Mouse (Mus musculus) heart, postnatal 0 days (tissue): Measurements from ENCODE around the gene Prtg. TPM values are rescaled to one million over a fixed set of nuclear protein-coding genes. Genes with fewer than 3 reads are reported as not detected.

Source experiments
- ATAC-seq: fragments of 200-750 bp; cut with Nextera tagmentation; 2 replicates; pipeline ENCODE4 v1.8.0; 2017; ENCODE audit warnings: low read depth, moderate number of reproducible peaks, moderate library complexity; ENCODE audit not compliant: insufficient read depth
- DNase-seq: peaks from one replicate; pipeline ENCODE4 v3.0.0-alpha.2; 2016; ENCODE audit warnings: low spot score
- H3K27ac ChIP-seq: fragments of 300-500 bp; sonication (generic); 2 replicates; pipeline ENCODE4 v1.5.1; 2014; ENCODE audit warnings: low read depth, mild to moderate bottlenecking
- H3K27me3 ChIP-seq: fragments of 300-500 bp; sonication (generic); 2 replicates; pipeline ENCODE4 v1.6.1; 2014; ENCODE audit warnings: low read length, mixed read lengths; ENCODE audit not compliant: control insufficient read depth, insufficient read depth
- H3K36me3 ChIP-seq: fragments of 300-500 bp; sonication (generic); replicated peaks from 2 replicates; pipeline ENCODE4 v1.6.1; 2014; ENCODE audit warnings: low read length, mixed read lengths; ENCODE audit not compliant: control insufficient read depth, insufficient read depth
- H3K4me1 ChIP-seq: fragments of 300-500 bp; sonication (generic); 2 replicates; pipeline ENCODE4 v1.6.1; 2014; ENCODE audit warnings: antibody characterized with exemption; ENCODE audit not compliant: control insufficient read depth, insufficient read depth
- H3K4me2 ChIP-seq: fragments of 300-500 bp; sonication (generic); 2 replicates; pipeline ENCODE4 v1.6.1; 2014; ENCODE audit warnings: low read depth, mild to moderate bottlenecking, low read length, moderate library complexity
- H3K4me3 ChIP-seq: fragments of 300-500 bp; sonication (generic); 2 replicates; pipeline ENCODE4 v1.5.1; 2014; ENCODE audit warnings: low read depth, low read length
- H3K9ac ChIP-seq: fragments of 300-500 bp; sonication (generic); replicated peaks from 2 replicates; pipeline ENCODE4 v1.6.1; 2014; ENCODE audit warnings: low read depth, low read length, mixed read lengths
- H3K9me3 ChIP-seq: fragments of 300-500 bp; sonication (generic); replicated peaks from 2 replicates; pipeline ENCODE4 v1.6.1; 2016; ENCODE audit warnings: low read length; ENCODE audit not compliant: control insufficient read depth
- CTCF ChIP-seq: IDR thresholded peaks from 2 replicates; pipeline ENCODE4 v1.5.1; 2016; ENCODE audit warnings: antibody characterized with exemption, control low read depth, low read depth
- EP300 ChIP-seq: IDR thresholded peaks from 2 replicates; pipeline ENCODE4 v1.6.1; 2016; ENCODE audit warnings: antibody characterized with exemption, low read depth
- whole genome bisulfite sequencing: fragments of 180-500 bp; shearing (Covaris S2); extraction: QIAGEN DNeasy Blood & Tissue Kit; methylation state at CpG from one replicate; pipeline ENCODE4 v1.1.7; 2014; 5-methylcytosine and 5-hydroxymethylcytosine counted together
- polyA plus RNA-seq: library from polyadenylated mRNA; unstranded; fragments of >200 nt; fragmentation: Nextera tagmentation; extraction: Ambion mirVana; gene quantifications from 2 replicates; pipeline ENCODE4 v1.2.1, GENCODE M21; 2015
- total RNA-seq: library from RNA; depleted of rRNA; stranded (reverse); fragments of >200 nt; gene quantifications from 2 replicates; pipeline ENCODE4 v1.2.3, GENCODE M21; 2014; ENCODE audit warnings: low replicate concordance

Gene Prtg
- total and polyA plus RNA-seq, 2 experiments from 2014 or later = 0.04 to 0.31 TPM

DNA sequence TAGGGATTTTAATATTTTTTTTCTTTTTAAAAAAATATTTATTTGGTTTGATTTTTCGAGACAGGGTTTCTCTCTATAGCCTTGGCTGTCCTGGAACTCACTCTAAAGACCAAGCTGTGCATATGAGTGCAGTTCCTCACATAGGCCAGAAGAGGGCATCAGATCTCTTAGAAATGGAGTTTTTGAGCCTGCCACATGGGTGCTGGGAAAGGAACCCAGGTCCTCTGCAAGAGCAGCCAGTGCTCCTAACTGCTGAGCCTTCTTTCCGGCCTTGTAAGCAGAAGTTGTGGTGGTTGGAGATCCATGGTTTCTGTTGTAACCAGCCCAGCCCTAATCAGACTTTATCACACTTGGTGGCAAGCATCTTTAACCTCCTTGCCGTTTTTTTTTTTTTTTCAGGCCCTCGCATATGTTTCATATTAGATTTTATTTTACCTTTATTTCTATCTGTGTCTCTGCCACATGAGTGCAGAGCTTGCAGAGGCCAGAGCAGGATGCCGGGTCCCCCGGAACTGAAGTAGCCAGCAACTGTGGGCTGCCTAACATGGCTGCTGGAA lies 88.2 kb downstream of the Prtg start:
- WGBS = 98% methylated on average over 6 of the region's 6 CpGs
- no peak overlapping the region for H3K27ac ChIP-seq
- ATAC-seq = no peak

DNA sequence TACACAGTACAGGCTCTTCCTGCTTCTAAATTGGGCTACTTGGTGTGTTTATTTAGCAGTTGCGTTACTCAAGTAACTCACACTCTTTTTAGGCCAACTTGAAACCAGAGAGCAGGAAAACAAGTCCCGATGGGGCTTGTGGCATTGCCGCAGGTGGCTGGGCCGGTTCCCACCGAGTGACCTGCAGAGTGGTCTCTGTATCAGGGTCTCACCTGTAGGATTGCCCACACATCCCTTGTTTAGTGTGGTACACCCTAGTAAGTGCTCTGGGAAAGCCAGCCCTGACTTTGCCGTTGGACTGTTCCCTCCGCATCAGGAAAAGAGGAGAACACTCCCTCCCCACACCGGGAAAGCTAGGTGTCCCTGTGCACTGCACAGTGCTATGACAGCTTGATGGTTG lies 95.4 kb downstream of the Prtg start:
- 55% methylated on average over 8 of the region's 8 CpGs for WGBS

More for the DNA sequence above, 88.2 kb downstream of the Prtg start:
- Histone ChIP-seq H3K9ac (no peak overlapping the region), H3K4me2 (no peak overlapping the region), H3K36me3 (no peaks in the 10 kb centered on the region), H3K9me3 (no peaks in the 10 kb centered on the region), H3K4me3 (no peak overlapping the region), H3K4me1 (no peaks in the 10 kb centered on the region), H3K27me3 (no peaks in the 10 kb centered on the region)
- DNase-seq = no peak
- TF ChIP-seq EP300 (no peak), CTCF (no peak)

DNA sequence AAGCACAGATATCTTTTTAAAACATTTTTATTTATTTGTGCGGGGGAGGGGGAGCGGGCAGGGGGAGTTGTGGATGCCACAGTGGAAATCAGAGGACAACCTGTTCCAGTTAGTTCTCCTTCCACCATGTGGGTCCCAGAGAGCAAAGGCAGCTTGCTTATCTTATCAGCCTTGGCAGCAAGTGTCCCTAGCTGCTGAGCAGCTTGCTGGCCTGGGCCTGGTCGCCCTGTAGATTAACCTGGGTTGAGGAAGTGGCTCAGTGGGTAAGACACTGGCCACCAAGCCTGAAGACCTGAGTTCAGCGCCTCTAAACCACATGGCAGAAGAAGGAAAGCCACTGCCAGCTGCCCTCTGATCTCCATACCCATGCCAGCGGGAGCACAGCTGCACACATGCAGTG lies 95.9 kb downstream of the Prtg start:
- Histone ChIP-seq H3K27me3 (no peaks in the 10 kb centered on the region), H3K27ac (no peak overlapping the region), H3K4me3 (no peak overlapping the region), H3K4me2 (no peak overlapping the region), H3K9me3 (no peaks in the 10 kb centered on the region), H3K36me3 (no peaks in the 10 kb centered on the region), H3K9ac (no peak overlapping the region), H3K4me1 (peaks cover 14% of the 10 kb centered on the region)
- DNase-seq (no peak), ATAC-seq (peak; percentile 39)
- 71% methylated on average over 5 of the region's 5 CpGs for WGBS
- TF ChIP-seq CTCF (no peak), EP300 (no peak)

More for the DNA sequence above, 95.4 kb downstream of the Prtg start:
- Histone ChIP-seq H3K9ac (no peak overlapping the region), H3K9me3 (no peaks in the 10 kb centered on the region), H3K36me3 (no peaks in the 10 kb centered on the region), H3K27ac (no peak overlapping the region; the same call in 1 of the 2 replicates), H3K4me3 (no peak overlapping the region), H3K4me2 (no peak overlapping the region), H3K27me3 (no peaks in the 10 kb centered on the region), H3K4me1 (peaks cover 14% of the 10 kb centered on the region)
- ATAC-seq (no peak), DNase-seq (no peak)
- TF ChIP-seq CTCF (no peak), EP300 (no peak)

DNA sequence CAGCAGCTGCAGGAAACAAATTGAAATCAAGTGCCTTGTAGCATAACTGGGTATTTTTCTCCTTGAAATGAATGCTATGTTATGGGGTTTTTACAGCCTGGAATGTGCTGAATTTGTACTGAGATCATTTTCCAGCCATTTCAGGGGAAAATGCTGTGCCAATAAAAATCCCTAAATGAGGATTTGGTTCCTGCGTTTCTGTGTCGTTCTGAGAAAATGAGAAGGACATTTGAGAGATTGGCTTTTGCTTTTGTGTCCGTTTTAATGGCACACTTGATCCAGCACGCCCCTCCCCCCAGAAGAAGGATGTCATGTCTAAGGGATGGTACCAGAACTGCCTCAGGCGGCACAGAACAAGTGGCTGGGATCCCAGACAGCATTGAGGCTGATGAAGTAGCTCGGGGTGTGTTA lies 100.0 kb downstream of the Prtg start:
- 78% methylated on average over 6 of the region's 6 CpGs for WGBS
- H3K27ac ChIP-seq = no peak overlapping the region
- no peak overlapping the region for H3K4me2 ChIP-seq
- no peak overlapping the region for H3K4me3 ChIP-seq
- TF ChIP-seq CTCF = no peak
- TF ChIP-seq EP300 = no peak
- H3K27me3 ChIP-seq = no peaks in the 10 kb centered on the region
- ATAC-seq (no peak), DNase-seq (no peak)
- H3K4me1 ChIP-seq = peaks cover 12% of the 10 kb centered on the region
- no peak overlapping the region for H3K9ac ChIP-seq
- no peaks in the 10 kb centered on the region for H3K9me3 ChIP-seq
- no peaks in the 10 kb centered on the region for H3K36me3 ChIP-seq

DNA sequence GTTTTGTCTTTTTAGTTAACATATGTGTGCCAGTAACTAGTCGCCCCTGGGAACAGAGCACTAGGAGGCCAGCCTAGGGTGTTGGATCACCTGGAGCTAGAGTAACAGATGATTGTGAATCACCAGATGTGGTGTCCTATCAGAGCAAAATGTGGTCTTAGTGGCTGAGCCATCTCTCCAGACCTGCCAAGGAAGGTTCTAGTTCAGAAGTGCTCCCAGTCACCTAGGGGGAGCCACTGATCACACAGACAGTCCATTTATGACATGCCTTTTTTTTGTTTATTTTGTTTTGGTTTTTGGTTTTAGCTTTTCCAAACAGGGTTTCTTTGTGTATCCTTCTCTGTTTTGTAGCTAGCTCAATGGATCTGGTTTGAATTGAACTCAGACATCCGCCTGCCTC lies 104.7 kb downstream of the Prtg start:
- H3K9me3 ChIP-seq = no peaks in the 10 kb centered on the region
- no peak overlapping the region for H3K4me2 ChIP-seq
- WGBS = 89% methylated on average over 2 of the region's 2 CpGs
- H3K27me3 ChIP-seq = no peaks in the 10 kb centered on the region
- H3K27ac ChIP-seq = no peak overlapping the region
- no peak for TF ChIP-seq EP300
- H3K36me3 ChIP-seq = no peaks in the 10 kb centered on the region
- ATAC-seq (no peak), DNase-seq (no peak)
- no peaks in the 10 kb centered on the region; the same call in 1 of the 2 replicates for H3K4me1 ChIP-seq
- no peak overlapping the region for H3K4me3 ChIP-seq
- H3K9ac ChIP-seq = no peak overlapping the region

DNA sequence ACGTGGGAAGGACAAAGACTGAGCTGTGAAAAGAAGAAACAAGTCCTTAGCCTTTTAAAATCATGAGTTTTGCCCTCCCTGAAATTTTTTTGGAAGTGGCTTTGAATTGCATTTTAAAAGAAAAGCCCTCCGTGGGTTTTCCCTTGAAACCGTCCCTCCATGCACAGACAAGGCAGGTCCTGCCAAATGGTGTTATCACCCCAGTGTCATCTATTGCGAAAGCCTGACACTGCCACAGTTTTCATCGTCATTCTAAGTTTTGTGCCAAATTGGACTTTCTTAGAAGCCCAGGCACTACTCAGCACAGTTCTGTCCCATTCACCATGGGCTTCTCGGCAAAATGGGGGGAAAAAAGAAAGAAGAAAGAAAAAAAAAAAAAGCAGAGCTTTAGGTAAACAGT lies 106.9 kb downstream of the Prtg start:
- DNase-seq (no peak), ATAC-seq (no peak)
- H3K9me3 ChIP-seq = no peaks in the 10 kb centered on the region
- H3K4me2 ChIP-seq = 0 out of 2 replicates have a peak overlapping the region, but pooled peaks have one; percentile 13
- H3K27ac ChIP-seq = no peak overlapping the region
- H3K27me3 ChIP-seq = no peaks in the 10 kb centered on the region
- no peaks in the 10 kb centered on the region for H3K36me3 ChIP-seq
- TF ChIP-seq EP300 = no peak
- no peak for TF ChIP-seq CTCF
- H3K4me1 ChIP-seq = no peaks in the 10 kb centered on the region; the same call in 1 of the 2 replicates
- H3K4me3 ChIP-seq = peak overlapping the region; percentile 16; the same call in 1 of the 2 replicates
- 64% methylated on average over 6 of the region's 6 CpGs for whole genome bisulfite sequencing
- no peak overlapping the region for H3K9ac ChIP-seq
